Mouse (Mus musculus) layer of hippocampus, postnatal 36 days (tissue): ENCODE measurements around the gene Ostf1. TPM values are rescaled to one million over a fixed set of nuclear protein-coding genes. Genes with fewer than 3 reads are reported as not detected.

Experiments used
- DNase-seq, 2 experiments: peaks; one replicate each; pipeline ENCODE4 v3.0.0; 2022
- total RNA-seq, 2 experiments: library from RNA; stranded (reverse); gene quantifications; 2 replicates each; pipeline ENCODE4 v1.2.3; 2021

Ostf1 gene
- total RNA-seq, 2 experiments from 2014 or later = 30.9 to 34.4 TPM

DNA sequence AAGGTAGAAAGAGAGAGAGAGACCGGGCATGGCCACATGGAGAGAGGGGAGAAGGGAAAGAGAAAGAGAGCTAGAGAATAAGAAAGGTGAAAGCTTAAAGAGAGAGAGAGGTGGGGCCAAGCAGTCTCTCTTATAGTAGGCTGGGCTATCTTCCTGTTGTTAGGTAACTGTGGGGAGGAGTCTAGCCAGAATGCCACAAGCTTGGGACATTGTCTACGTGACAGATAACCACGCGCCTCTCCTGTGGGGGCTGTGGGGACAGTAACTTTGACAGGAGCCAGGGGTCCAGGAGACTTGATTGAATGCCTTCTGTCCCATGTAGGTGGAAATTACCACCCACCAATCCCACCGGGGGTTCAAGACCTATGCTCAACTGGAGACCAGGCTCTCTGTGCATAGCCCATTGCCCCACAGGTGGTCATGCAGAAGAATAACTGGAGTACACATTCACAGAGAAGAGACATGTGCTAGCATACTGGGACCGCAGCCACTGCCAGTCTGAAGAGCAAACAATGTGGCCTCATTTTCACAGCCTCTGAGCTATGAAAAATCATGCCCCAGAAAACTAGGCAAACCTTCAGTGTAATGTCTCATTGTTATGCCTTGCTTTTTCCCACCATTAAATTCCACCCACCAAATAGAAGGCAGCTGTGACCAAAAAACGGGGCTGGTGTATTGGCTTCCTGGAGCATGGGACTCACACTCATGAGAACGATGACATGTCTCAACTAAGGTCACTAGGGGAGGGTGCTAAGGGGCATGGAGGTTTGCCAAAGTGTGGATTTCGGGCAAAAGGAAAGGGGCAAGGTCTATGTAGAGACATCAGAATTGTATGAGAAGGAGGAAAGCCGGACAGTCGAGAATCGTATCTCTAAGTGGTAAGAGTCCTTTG is 63.4 kb downstream of the Ostf1 start:
- DNase-seq = no peak

DNA sequence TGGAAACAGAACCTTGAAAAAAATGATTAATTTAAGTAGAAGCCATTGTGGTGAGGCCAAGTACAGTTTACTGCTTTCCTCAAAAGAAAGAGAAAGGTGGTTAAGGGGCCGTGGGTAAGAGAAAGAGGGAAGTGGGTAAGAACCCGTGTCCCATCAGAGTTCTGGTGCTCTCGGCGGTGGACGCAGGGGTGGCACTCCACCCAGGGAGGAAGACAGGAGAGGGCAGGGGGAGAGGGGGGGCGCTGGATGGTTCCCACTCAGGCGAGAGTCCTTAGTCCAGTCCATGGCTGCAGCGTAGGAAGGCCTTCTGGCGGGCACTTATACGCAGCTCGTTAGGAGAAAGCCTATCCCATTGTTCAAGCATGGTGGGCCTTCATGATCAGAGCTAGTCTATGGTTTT is 64.1 kb downstream of the Ostf1 start:
- no peak for DNase-seq

DNA sequence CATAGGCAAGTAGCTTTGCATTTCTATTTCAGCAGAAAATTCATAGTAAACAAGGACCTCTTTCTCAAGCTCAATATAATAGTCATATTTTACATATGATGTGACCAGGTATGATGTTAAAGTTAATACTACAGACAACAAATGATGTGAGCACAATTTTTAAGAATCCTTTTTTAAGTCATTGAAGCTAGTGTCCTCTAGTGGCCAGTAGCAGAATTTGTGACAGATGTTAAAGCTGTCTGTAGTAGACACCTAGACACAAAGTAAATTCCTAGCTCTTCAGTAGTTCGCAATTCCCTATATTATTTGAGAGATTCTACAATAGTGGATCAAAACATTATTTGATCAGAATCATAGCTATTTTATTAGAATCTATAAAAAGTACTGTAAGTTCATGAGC is 73.9 kb downstream of the Ostf1 start:
- DNase-seq = no peak

DNA sequence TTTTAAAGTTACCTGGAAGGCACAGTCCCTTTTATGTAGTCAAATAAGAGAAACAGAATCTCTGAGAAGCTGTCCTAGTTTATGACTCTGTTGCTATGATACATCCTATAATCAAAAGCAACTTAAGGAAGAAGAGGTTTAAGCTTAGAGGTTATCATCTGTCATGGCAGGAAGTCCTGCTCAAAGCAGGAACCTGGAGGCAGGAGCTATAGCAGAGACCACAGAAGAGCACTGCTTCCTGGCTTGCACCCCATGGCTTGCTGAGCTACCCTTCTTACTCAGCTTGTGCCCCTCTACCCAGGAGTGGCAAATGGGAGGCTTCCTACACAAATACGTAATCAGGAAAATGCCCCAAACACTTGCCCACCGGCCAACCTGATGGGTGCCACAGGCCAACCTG is 76.0 kb downstream of the Ostf1 start:
- DNase-seq = no peak

DNA sequence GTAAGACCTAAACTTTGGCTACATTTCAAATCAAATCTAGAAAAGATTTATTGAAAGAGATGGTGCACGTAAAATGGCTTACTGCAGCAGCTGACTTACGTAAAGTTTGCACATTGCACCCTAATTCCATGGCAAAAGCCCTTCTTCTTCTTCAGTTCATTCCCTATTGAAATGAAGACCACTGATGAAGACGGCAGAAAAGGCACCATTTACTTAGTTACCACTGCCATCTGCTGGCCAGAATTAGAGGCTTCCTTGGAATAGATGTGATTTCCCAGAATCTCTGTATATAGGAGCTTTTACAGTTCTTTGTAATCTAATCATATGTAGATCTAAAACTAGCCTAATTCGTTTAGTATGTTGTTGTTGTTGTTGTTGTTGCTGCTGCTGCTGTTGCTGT is 83.0 kb downstream of the Ostf1 start:
- DNase-seq = peak; percentile 14 to 69

Other genes starting within 250 kb of the Ostf1 start
- 1 to 10 TPM; 9.5 to 9.6 TPM for gene Nmrk1, start 127 bp upstream of the Ostf1 start, total RNA-seq
- 10 to 100 TPM; 13.8 to 14.5 TPM for gene Carnmt1, start 38.9 kb upstream of the Ostf1 start, total RNA-seq
- 10 to 100 TPM; 23.7 to 26.1 TPM for gene D030056L22Rik, start 81.4 kb upstream of the Ostf1 start, total RNA-seq
- gene Trpm6, start 118.2 kb upstream of the Ostf1 start, total RNA-seq = under 1 TPM; 0.18 to 0.32 TPM